15 mouse cellular contexts compared by ENCODE assay signal in the genomic region with DNA sequence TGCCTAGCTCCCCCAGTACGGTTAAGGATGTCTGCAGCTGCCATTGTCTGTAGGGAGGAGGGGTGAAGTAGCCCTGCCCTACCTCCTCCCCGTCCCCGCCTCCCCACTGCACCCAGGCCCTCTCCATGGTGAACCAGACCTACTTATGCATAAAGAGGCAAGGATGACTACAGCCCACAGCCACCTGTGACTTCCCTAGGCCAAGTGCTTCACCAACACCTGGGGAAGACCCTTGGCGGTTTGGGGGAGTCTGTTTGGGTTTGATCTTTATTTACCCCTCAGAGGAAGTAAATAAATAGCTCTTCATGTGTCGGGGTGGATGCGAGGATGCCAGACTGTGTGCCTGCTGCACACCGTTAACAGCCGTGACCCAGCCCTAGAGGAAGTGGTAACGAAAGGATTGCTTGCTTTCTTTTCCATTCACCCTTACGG. TPM values are rescaled to one million over a fixed set of nuclear protein-coding genes. Genes with fewer than 3 reads are reported as not detected.
DNase-seq lines count a peak whose midpoint lies in the region; ATAC-seq and TF ChIP-seq lines count a peak whose summit lies in the region.
"Had no signal": no experiment of that assay in that cellular context is flagged by ENCODE, and none has a peak within 500 bp of the region (broad histone marks: within the 10 kb centered on the region; RNA-seq: fewer than 3 reads in every experiment).

No protein-coding gene starts in this region.

- no peaks in the 10 kb centered on the region for H3K27me3 ChIP-seq in hindbrain, embryonic 12.5 days
- H3K27me3 ChIP-seq in hindbrain, postnatal 0 days (ENCODE audit: insufficient read depth, low read length), result no peaks in the 10 kb centered on the region
- H3K27me3 ChIP-seq in embryonic facial prominence, embryonic 10.5 days (replicated peaks; ENCODE audit: low read depth, poor library complexity, severe bottlenecking), result no peaks in the 10 kb centered on the region
- H3K27me3 ChIP-seq in liver, postnatal 0 days (ENCODE audit: insufficient read depth, low read length), result no peaks in the 10 kb centered on the region

- H3K36me3 ChIP-seq in hindbrain, embryonic 12.5 days, result no peaks in the 10 kb centered on the region
- H3K36me3 ChIP-seq in hindbrain, postnatal 0 days (ENCODE audit: insufficient read depth, low read length), result no peaks in the 10 kb centered on the region
- no peaks in the 10 kb centered on the region for H3K36me3 ChIP-seq in embryonic facial prominence, embryonic 10.5 days (replicated peaks)
- H3K36me3 ChIP-seq in liver, postnatal 0 days (replicated peaks; ENCODE audit: insufficient read depth, low read length), result peaks cover 5% of the 10 kb centered on the region; the same call in 1 of the 2 replicates

- 62% methylated on average over 10 of the region's 10 CpGs for WGBS in hindbrain, embryonic 12.5 days
- WGBS in hindbrain, postnatal 0 days, result 49% methylated on average over 10 of the region's 10 CpGs
- 60% methylated on average over 10 of the region's 10 CpGs for WGBS in embryonic facial prominence, embryonic 10.5 days
- WGBS in liver, postnatal 0 days (ENCODE audit: insufficient replicate concordance), result 59% methylated on average over 10 of the region's 10 CpGs

- H3K4me1 ChIP-seq in hindbrain, embryonic 12.5 days, result peaks cover 25% of the 10 kb centered on the region
- H3K4me1 ChIP-seq in hindbrain, postnatal 0 days (ENCODE audit: insufficient read depth, low read length), result no peaks in the 10 kb centered on the region
- peaks cover 32% of the 10 kb centered on the region for H3K4me1 ChIP-seq in embryonic facial prominence, embryonic 10.5 days
- H3K4me1 ChIP-seq in liver, postnatal 0 days (ENCODE audit: insufficient read depth), result peaks cover 65% of the 10 kb centered on the region

- 0 out of 2 replicates have a peak, but pooled peaks have one; percentile 32 for ATAC-seq in hindbrain, embryonic 12.5 days (ENCODE audit: low FRiP score)
- no peak for ATAC-seq in hindbrain, postnatal 0 days
- no peak for ATAC-seq in liver, postnatal 0 days

- no peak for TF ChIP-seq CTCF in hindbrain, postnatal 0 days (IDR thresholded peaks at IDR 0.05; ENCODE audit: low read depth)
- TF ChIP-seq CTCF in liver, postnatal 0 days (IDR thresholded peaks at IDR 0.05; ENCODE audit: low read depth), result no peak

- no peak overlapping the region for H3K4me2 ChIP-seq in hindbrain, embryonic 12.5 days (replicated peaks)
- H3K4me2 ChIP-seq in hindbrain, postnatal 0 days (ENCODE audit: low read depth, low read length), result no peak overlapping the region
- H3K4me2 ChIP-seq in liver, postnatal 0 days (ENCODE audit: low read depth, low read length), result no peak overlapping the region
- H3K4me2 ChIP-seq: midbrain, embryonic 11.5 days had no signal

- H3K9me3 ChIP-seq in hindbrain, embryonic 12.5 days (replicated peaks), result no peaks in the 10 kb centered on the region
- H3K9me3 ChIP-seq in hindbrain, postnatal 0 days (ENCODE audit: low read length), result no peaks in the 10 kb centered on the region
- H3K9me3 ChIP-seq in embryonic facial prominence, embryonic 10.5 days, result no peaks in the 10 kb centered on the region
- no peaks in the 10 kb centered on the region for H3K9me3 ChIP-seq in liver, postnatal 0 days (ENCODE audit: low read length)

- no peak for TF ChIP-seq EP300 in liver, postnatal 0 days (IDR thresholded peaks at IDR 0.05; ENCODE audit: low read depth)

- no peak overlapping the region for H3K9ac ChIP-seq in hindbrain, embryonic 12.5 days
- no peak overlapping the region for H3K9ac ChIP-seq in hindbrain, postnatal 0 days (replicated peaks; ENCODE audit: low read length)
- no peak overlapping the region for H3K9ac ChIP-seq in liver, postnatal 0 days (replicated peaks)

- no peak overlapping the region for H3K4me3 ChIP-seq in hindbrain, embryonic 12.5 days
- no peak overlapping the region for H3K4me3 ChIP-seq in hindbrain, postnatal 0 days (ENCODE audit: low read length)
- H3K4me3 ChIP-seq in embryonic facial prominence, embryonic 10.5 days, result no peak overlapping the region
- H3K4me3 ChIP-seq in liver, postnatal 0 days (ENCODE audit: low read depth, low read length), result no peak overlapping the region
- H3K4me3 ChIP-seq: layer of hippocampus, adult 2 months had no signal

- no peak for DNase-seq in hindbrain, postnatal 0 days (ENCODE audit: low spot score)
- DNase-seq in embryonic facial prominence, embryonic 10.5 days (ENCODE audit: low spot score), result no peak
- DNase-seq in liver, postnatal 0 days, result no peak
- peak; percentile 84 for DNase-seq in thymus, postnatal 4 days
- DNase-seq in frontal cortex, postnatal 14 days (ENCODE audit: low spot score in 2 of 2), result no peak
- no peak for DNase-seq in ovary, postnatal 14 days (ENCODE audit: low spot score)
- no peak for DNase-seq in embryo, embryonic 11 days
- DNase-seq: adrenal gland, postnatal 14 days; cerebellum, adult 11-12 months; heart, adult 18-20 months; kidney, adult 11 months; spleen, adult 18-20 months had no signal

- no peak overlapping the region for H3K27ac ChIP-seq in hindbrain, embryonic 12.5 days
- no peak overlapping the region for H3K27ac ChIP-seq in hindbrain, postnatal 0 days
- 0 out of 2 replicates have a peak overlapping the region, but pooled peaks have one; percentile 2 for H3K27ac ChIP-seq in embryonic facial prominence, embryonic 10.5 days (replicated peaks)
- peak overlapping the region; percentile 72 for H3K27ac ChIP-seq in liver, postnatal 0 days (ENCODE audit: low read depth)
- H3K27ac ChIP-seq: layer of hippocampus, adult 2 months had no signal

RNA-seq across cellular contexts. Expression of a gene that starts 26.6 kb away (rescaled TPM):
- 177 and 179 TPM in 2 replicates for polyA plus RNA-seq in hindbrain, embryonic 12.5 days (2016; fragmentation: Nextera tagmentation; extraction: Ambion mirVana)
- 55.0 and 63.4 TPM in 2 replicates for total RNA-seq in hindbrain, postnatal 0 days (2014; rRNA removed)
- polyA plus RNA-seq in hindbrain, postnatal 0 days (2015; fragmentation: Nextera tagmentation; extraction: Ambion mirVana), result 69.3 and 71.5 TPM in 2 replicates
- 325 and 335 TPM in 2 replicates for polyA plus RNA-seq in embryonic facial prominence, embryonic 10.5 days (2016; fragmentation: Nextera tagmentation; extraction: Ambion mirVana)
- polyA plus RNA-seq in liver, postnatal 0 days (2015; fragmentation: Nextera tagmentation; extraction: Ambion mirVana), result 249 and 250 TPM in 2 replicates

RNA-seq across cellular contexts. Expression of a gene that starts 29.3 kb away (rescaled TPM):
- polyA plus RNA-seq in hindbrain, embryonic 12.5 days (2016; fragmentation: Nextera tagmentation; extraction: Ambion mirVana), result 27.5 and 29.5 TPM in 2 replicates
- total RNA-seq in hindbrain, postnatal 0 days (2014; rRNA removed), result 17.9 and 22.2 TPM in 2 replicates
- polyA plus RNA-seq in hindbrain, postnatal 0 days (2015; fragmentation: Nextera tagmentation; extraction: Ambion mirVana), result 11.8 and 12.3 TPM in 2 replicates
- polyA plus RNA-seq in embryonic facial prominence, embryonic 10.5 days (2016; fragmentation: Nextera tagmentation; extraction: Ambion mirVana), result 32.0 and 35.3 TPM in 2 replicates
- 6.5 and 8.1 TPM in 2 replicates for polyA plus RNA-seq in liver, postnatal 0 days (2015; fragmentation: Nextera tagmentation; extraction: Ambion mirVana)

Comparison
In these comparisons a context has a peak if more than half of its experiments do, and no peak if none do; other contexts are left out.
1. H3K27ac ChIP-seq: peak in embryonic facial prominence, embryonic 10.5 days (single experiment) and liver, postnatal 0 days (single experiment); none in hindbrain, embryonic 12.5 days (single experiment) and hindbrain, postnatal 0 days (single experiment).